Mouse (Mus musculus): ENCODE measurements around the gene Lrrc30. TPM values are rescaled to one million over a fixed set of nuclear protein-coding genes. Genes with fewer than 3 reads are reported as not detected.
A peak's percentile ranks its signal among the peaks of the same experiment; 100 is the strongest.

The Lrrc30 gene
- polyA plus RNA-seq, 1 experiment from 2014 or later, result 0.40 TPM

- H3K4me3 ChIP-seq, result no peak overlapping the region
- H3K4me2 ChIP-seq, result peak overlapping the region; percentile 35
- no peaks in the 10 kb centered on the region for H3K9me3 ChIP-seq
- 15% methylated on average over 13 of the region's 13 CpGs for WGBS
- peak overlapping the region; percentile 69 for H3K27ac ChIP-seq
- peaks cover 17% of the 10 kb centered on the region; the same call in 1 of the 2 replicates for H3K27me3 ChIP-seq
- peak; percentile 68 for ATAC-seq (ENCODE audit: insufficient number of reproducible peaks, low FRiP score, low TSS enrichment, low read depth)
- no peaks in the 10 kb centered on the region for H3K36me3 ChIP-seq
- H3K4me1 ChIP-seq, result peaks cover 15% of the 10 kb centered on the region
- H3K9ac ChIP-seq, result no peak overlapping the region
These were observed 3.3 kb downstream of the Lrrc30 start for GRCm38 (mm10) chr17:67629211-67629657.

DNA sequence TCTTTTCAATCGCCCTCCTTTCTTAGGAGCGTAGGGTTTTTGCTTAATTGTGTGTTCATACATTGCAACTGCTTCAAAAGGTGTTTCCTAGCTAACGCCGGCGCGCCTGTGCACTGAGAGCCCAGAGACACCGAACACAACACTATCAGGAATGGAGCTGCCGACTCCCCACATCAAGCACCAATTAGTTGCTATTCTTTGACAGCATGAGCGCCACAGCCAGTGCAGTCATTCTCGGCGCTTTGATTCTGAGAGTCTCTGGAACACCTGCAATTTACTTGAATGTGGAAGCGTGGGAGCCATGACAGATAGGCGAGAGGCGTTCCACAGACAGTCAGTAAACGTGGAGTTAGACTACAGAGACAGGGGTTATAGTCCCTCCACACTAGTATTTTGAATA, 4.0 kb downstream of the Lrrc30 start:
- Histone ChIP-seq H3K4me2 (no peak overlapping the region), H3K27ac (no peak overlapping the region), H3K4me3 (no peak overlapping the region), H3K27me3 (peaks cover 10% of the 10 kb centered on the region; the same call in 1 of the 2 replicates), H3K9me3 (no peaks in the 10 kb centered on the region), H3K9ac (no peak overlapping the region), H3K36me3 (no peaks in the 10 kb centered on the region), H3K4me1 (peaks cover 18% of the 10 kb centered on the region)
- 68% methylated on average over 15 of the region's 15 CpGs for WGBS
- ATAC-seq (ENCODE audit: insufficient number of reproducible peaks, low FRiP score, low TSS enrichment, low read depth), result no peak

DNA sequence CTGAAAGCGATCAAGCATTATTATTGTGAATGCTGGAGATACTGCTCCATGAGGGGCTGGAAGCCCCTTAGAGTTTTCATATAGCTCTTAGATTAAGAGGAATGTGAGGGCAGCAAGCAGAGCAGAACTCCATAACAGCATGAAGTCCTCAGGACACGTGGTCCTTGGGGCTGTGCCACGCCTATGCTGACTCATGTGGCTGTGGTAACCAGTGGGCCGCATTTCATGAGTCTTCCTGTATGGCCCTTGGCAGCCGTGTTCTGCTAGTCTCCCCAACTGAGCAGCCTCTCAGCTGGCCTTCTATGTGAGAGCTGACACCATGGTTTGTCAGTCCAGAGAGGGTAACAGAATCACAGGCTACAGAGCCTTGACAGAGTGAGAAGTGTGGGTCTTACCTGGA, 7.1 kb downstream of the Lrrc30 start:
- Histone ChIP-seq H3K36me3 (no peaks in the 10 kb centered on the region), H3K9me3 (no peaks in the 10 kb centered on the region), H3K4me3 (no peak overlapping the region), H3K4me2 (no peak overlapping the region), H3K9ac (no peak overlapping the region), H3K27ac (no peak overlapping the region), H3K4me1 (peaks cover 21% of the 10 kb centered on the region), H3K27me3 (no peaks in the 10 kb centered on the region)
- no peak for ATAC-seq (ENCODE audit: insufficient number of reproducible peaks, low FRiP score, low TSS enrichment, low read depth)
- WGBS, result 69% methylated on average over 5 of the region's 5 CpGs

- Histone ChIP-seq H3K4me2 (no peak overlapping the region), H3K9me3 (no peaks in the 10 kb centered on the region), H3K27ac (no peak overlapping the region), H3K27me3 (no peaks in the 10 kb centered on the region), H3K4me1 (peaks cover 6% of the 10 kb centered on the region; the same call in 1 of the 2 replicates), H3K36me3 (no peaks in the 10 kb centered on the region), H3K9ac (no peak overlapping the region), H3K4me3 (no peak overlapping the region)
- no peak for ATAC-seq (ENCODE audit: insufficient number of reproducible peaks, low FRiP score, low TSS enrichment, low read depth)
- 66% methylated on average over 7 of the region's 7 CpGs for WGBS
These were observed 13.5 kb downstream of the Lrrc30 start for GRCm38 (mm10) chr17:67619001-67619400.

DNA sequence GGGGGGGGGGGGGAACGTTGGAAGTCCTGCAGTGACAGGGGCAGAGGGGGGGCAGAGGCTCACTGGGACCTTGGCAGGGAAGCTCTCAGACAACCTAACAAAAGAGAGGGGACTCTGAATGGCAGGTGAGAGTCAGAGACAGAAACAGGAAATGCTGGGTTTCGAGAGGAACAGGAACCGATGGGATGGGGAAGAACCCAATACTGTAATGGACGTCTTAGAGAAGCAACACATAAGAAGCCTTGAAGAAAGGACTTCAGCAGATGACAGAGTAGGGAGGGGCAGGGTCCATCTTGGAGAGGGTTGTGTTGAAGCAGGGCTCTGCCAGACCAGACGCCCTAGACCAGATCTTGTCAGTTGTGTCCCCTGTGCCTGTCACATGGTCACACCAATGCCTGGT, 18.1 kb downstream of the Lrrc30 start:
- no peak for ATAC-seq (ENCODE audit: insufficient number of reproducible peaks, low FRiP score, low TSS enrichment, low read depth)
- no peaks in the 10 kb centered on the region for H3K27me3 ChIP-seq
- H3K4me2 ChIP-seq, result no peak overlapping the region
- H3K9ac ChIP-seq, result no peak overlapping the region
- no peaks in the 10 kb centered on the region for H3K4me1 ChIP-seq
- no peaks in the 10 kb centered on the region for H3K9me3 ChIP-seq
- no peaks in the 10 kb centered on the region for H3K36me3 ChIP-seq
- WGBS, result 78% methylated on average over 5 of the region's 5 CpGs
- no peak overlapping the region for H3K4me3 ChIP-seq
- no peak overlapping the region for H3K27ac ChIP-seq

DNA sequence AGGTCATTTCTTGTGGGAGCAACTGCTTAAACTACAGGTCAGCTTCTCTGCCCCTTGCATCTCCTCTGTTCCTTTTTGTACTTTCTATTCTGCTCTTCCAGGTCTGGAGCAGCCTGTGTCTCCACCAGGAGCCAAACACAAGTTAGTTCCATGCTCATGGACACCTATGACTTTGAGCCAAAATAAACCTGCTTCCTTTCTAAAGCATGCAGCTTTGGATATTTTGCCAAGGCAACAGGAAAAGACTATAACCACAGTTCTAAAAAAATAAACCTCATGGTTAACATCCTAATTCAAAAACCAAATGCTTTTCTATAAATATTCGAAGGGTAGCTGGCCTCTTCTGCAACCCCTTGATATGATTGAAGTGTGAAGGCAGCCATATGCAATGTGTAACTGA, 19.9 kb downstream of the Lrrc30 start:
- ATAC-seq (ENCODE audit: insufficient number of reproducible peaks, low FRiP score, low TSS enrichment, low read depth), result no peak
- H3K9ac ChIP-seq, result no peak overlapping the region
- no peaks in the 10 kb centered on the region for H3K36me3 ChIP-seq
- H3K4me1 ChIP-seq, result no peaks in the 10 kb centered on the region
- no peak overlapping the region for H3K4me2 ChIP-seq
- WGBS, result 61% methylated on average over 1 of the region's 1 CpGs
- H3K27ac ChIP-seq, result no peak overlapping the region
- H3K27me3 ChIP-seq, result no peaks in the 10 kb centered on the region
- no peaks in the 10 kb centered on the region for H3K9me3 ChIP-seq
- H3K4me3 ChIP-seq, result no peak overlapping the region

DNA sequence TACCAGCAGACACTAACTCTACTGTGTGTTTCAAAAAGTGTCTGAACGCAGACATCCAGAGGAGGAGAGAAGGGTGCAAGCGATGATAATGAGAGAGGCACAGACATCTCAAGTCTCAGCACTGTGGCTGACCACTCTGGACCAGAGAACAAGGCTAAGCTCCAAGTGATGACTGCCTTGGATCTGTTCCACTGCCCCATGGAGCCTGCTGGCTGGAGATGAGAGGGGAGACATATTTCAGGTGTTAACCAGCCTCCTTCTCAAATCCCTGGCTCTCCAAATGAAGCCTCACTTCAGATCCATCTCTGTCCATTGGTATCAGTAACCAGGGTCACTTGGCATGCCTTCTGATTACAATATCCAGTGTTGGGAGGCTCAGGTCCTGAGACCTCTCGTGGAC, 20.4 kb downstream of the Lrrc30 start:
- H3K27me3 ChIP-seq, result no peaks in the 10 kb centered on the region
- H3K9ac ChIP-seq, result no peak overlapping the region
- no peak overlapping the region for H3K4me2 ChIP-seq

DNA sequence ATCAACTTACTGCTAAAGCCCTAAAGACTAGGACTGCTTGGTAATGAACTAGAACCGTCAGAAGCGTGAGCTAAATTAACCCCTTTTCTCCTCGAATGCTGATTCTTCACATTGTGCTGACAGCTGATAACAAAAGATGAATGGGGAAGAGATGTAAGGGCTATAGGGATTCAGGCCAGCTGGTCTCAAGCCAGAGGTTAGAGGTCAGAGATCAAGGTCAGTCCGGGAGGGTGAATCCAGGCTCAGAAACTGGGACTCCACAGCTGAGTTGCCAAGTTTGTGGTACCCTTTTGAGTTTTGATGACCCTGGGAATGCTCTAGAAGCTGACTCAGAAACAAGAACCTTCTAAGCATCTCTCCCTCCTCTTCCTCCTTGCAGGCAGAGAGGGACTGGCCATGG, 28.1 kb downstream of the Lrrc30 start:
- WGBS, result 65% methylated on average over 4 of the region's 4 CpGs
- no peak for ATAC-seq (ENCODE audit: insufficient number of reproducible peaks, low FRiP score, low TSS enrichment, low read depth)
- Histone ChIP-seq H3K9me3 (no peaks in the 10 kb centered on the region), H3K27me3 (no peaks in the 10 kb centered on the region), H3K36me3 (no peaks in the 10 kb centered on the region), H3K27ac (no peak overlapping the region), H3K4me2 (no peak overlapping the region), H3K9ac (no peak overlapping the region), H3K4me1 (no peaks in the 10 kb centered on the region), H3K4me3 (no peak overlapping the region)

More for the DNA sequence above, 20.4 kb downstream of the Lrrc30 start:
- Histone ChIP-seq H3K9me3 (no peaks in the 10 kb centered on the region), H3K4me1 (no peaks in the 10 kb centered on the region), H3K4me3 (no peak overlapping the region), H3K27ac (no peak overlapping the region), H3K36me3 (no peaks in the 10 kb centered on the region)
- 88% methylated on average over 3 of the region's 3 CpGs for WGBS
- ATAC-seq (ENCODE audit: insufficient number of reproducible peaks, low FRiP score, low TSS enrichment, low read depth), result no peak

- Histone ChIP-seq H3K9ac (no peak overlapping the region), H3K4me3 (no peak overlapping the region), H3K36me3 (no peaks in the 10 kb centered on the region), H3K4me1 (no peaks in the 10 kb centered on the region), H3K27ac (no peak overlapping the region), H3K9me3 (no peaks in the 10 kb centered on the region), H3K4me2 (no peak overlapping the region), H3K27me3 (no peaks in the 10 kb centered on the region)
- WGBS, result 80% methylated on average over 4 of the region's 4 CpGs
- ATAC-seq (ENCODE audit: insufficient number of reproducible peaks, low FRiP score, low TSS enrichment, low read depth), result no peak
These were observed 30.0 kb downstream of the Lrrc30 start for GRCm38 (mm10) chr17:67602556-67602955.

- no peak overlapping the region for H3K4me2 ChIP-seq
- H3K27me3 ChIP-seq, result no peaks in the 10 kb centered on the region
- 0 out of 2 replicates have a peak, but pooled peaks cover 7% of the 10 kb centered on the region for H3K4me1 ChIP-seq
- H3K9me3 ChIP-seq, result no peaks in the 10 kb centered on the region
- 18% methylated on average over 6 of the region's 6 CpGs for WGBS
- ATAC-seq (ENCODE audit: insufficient number of reproducible peaks, low FRiP score, low TSS enrichment, low read depth), result no peak
- no peaks in the 10 kb centered on the region for H3K36me3 ChIP-seq
- H3K9ac ChIP-seq, result no peak overlapping the region
- no peak overlapping the region for H3K4me3 ChIP-seq
- H3K27ac ChIP-seq, result no peak overlapping the region
These were observed 47.5 kb downstream of the Lrrc30 start for GRCm38 (mm10) chr17:67584937-67585579.

DNA sequence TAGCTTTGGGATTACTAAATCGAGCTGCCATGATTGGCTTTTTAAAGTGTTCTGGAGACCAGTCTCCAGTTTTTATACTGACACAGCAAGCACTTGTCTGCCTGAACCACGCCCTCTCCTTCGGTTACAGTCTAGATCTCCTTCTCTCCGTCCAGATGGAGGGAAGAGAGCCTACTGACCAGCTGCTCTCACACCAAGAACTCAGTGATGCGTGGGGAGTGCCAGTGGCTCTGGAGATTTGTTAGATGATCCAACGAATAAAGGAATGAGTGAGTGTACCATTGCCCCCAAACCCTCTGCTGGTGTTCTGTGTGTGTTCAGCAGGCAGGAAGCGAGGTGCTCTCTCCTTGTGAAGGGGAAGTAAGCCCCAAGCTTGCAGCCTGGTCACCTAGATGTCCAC, 48.0 kb downstream of the Lrrc30 start:
- Histone ChIP-seq H3K36me3 (no peaks in the 10 kb centered on the region), H3K4me3 (no peak overlapping the region), H3K27ac (no peak overlapping the region), H3K4me2 (no peak overlapping the region), H3K9me3 (no peaks in the 10 kb centered on the region), H3K27me3 (no peaks in the 10 kb centered on the region), H3K4me1 (0 out of 2 replicates have a peak, but pooled peaks cover 7% of the 10 kb centered on the region), H3K9ac (no peak overlapping the region)
- ATAC-seq (ENCODE audit: insufficient number of reproducible peaks, low FRiP score, low TSS enrichment, low read depth), result no peak
- 69% methylated on average over 7 of the region's 7 CpGs for WGBS

DNA sequence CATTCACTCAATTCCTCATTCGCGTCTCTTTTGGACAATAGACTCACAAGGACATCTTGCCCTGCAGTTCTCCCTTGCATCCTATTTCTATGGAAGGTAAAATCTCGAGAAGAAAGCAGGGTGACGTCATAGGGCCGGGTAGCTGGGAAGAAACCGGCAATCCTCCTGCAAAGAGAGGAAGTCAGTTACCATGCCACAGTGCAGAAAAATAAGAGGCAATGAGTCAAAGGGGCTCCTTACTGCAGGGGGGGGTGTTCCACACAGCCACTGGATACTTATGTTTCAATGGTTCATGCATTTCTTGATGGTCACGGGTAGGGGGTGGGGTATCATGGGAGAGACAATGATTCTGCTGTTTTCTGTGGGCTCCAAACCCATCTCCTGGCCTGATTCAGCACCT, 49.1 kb downstream of the Lrrc30 start:
- WGBS, result 61% methylated on average over 7 of the region's 7 CpGs
- H3K27ac ChIP-seq, result no peak overlapping the region
- no peak overlapping the region for H3K9ac ChIP-seq
- no peaks in the 10 kb centered on the region for H3K27me3 ChIP-seq
- no peak overlapping the region for H3K4me3 ChIP-seq
- H3K4me1 ChIP-seq, result 0 out of 2 replicates have a peak, but pooled peaks cover 7% of the 10 kb centered on the region
- no peak for ATAC-seq (ENCODE audit: insufficient number of reproducible peaks, low FRiP score, low TSS enrichment, low read depth)
- H3K9me3 ChIP-seq, result no peaks in the 10 kb centered on the region
- H3K4me2 ChIP-seq, result no peak overlapping the region
- H3K36me3 ChIP-seq, result no peaks in the 10 kb centered on the region

Measured in limb, embryonic 15.5 days (tissue).